Mouse (Mus musculus) embryo, embryonic 11 days (tissue): Measurements from ENCODE around the gene Erc2.

Experiments used
- DNase-seq: peaks from one replicate; pipeline ENCODE4 v3.0.0-alpha.2; 2015

Gene Erc2

GRCm38 (mm10) chr14:28409390-28409789 lies 787.2 kb downstream of the Erc2 start:
- DNase-seq = no peak

GRCm38 (mm10) chr14:28409796-28410347 lies 787.6 kb downstream of the Erc2 start:
- no peak for DNase-seq

- peak; percentile 41 for DNase-seq
These were observed 788.6 kb downstream of the Erc2 start for GRCm38 (mm10) chr14:28410789-28411225.

- no peak for DNase-seq
These were observed 790.2 kb downstream of the Erc2 start for GRCm38 (mm10) chr14:28412252-28412995.

GRCm38 (mm10) chr14:28413516-28413915 lies 791.3 kb downstream of the Erc2 start:
- no peak for DNase-seq

- DNase-seq = peak; percentile 28
These were observed 794.8 kb downstream of the Erc2 start for GRCm38 (mm10) chr14:28417019-28417418.

- DNase-seq = peak; percentile 40
These were observed 796.3 kb downstream of the Erc2 start for GRCm38 (mm10) chr14:28418497-28418896.

- DNase-seq = no peak
These were observed 797.0 kb downstream of the Erc2 start for GRCm38 (mm10) chr14:28419188-28419587.

GRCm38 (mm10) chr14:28420596-28420995 lies 798.4 kb downstream of the Erc2 start:
- no peak for DNase-seq

GRCm38 (mm10) chr14:28426610-28427009 lies 804.4 kb downstream of the Erc2 start:
- DNase-seq = no peak

GRCm38 (mm10) chr14:28431703-28432309 lies 809.6 kb downstream of the Erc2 start:
- no peak for DNase-seq

- DNase-seq = no peak
These were observed 812.8 kb downstream of the Erc2 start for GRCm38 (mm10) chr14:28434996-28435395.

- DNase-seq = peak; percentile 26
These were observed 816.9 kb downstream of the Erc2 start for GRCm38 (mm10) chr14:28439171-28439570.

GRCm38 (mm10) chr14:28441240-28441967 lies 819.2 kb downstream of the Erc2 start:
- DNase-seq = peak; percentile 56

- DNase-seq = no peak
These were observed 821.2 kb downstream of the Erc2 start for GRCm38 (mm10) chr14:28443254-28443944.

GRCm38 (mm10) chr14:28445737-28446136 lies 823.5 kb downstream of the Erc2 start:
- no peak for DNase-seq

GRCm38 (mm10) chr14:28451771-28452170 lies 829.5 kb downstream of the Erc2 start:
- DNase-seq = no peak

GRCm38 (mm10) chr14:28456372-28457076 lies 834.3 kb downstream of the Erc2 start:
- DNase-seq = no peak

- DNase-seq = no peak
These were observed 835.2 kb downstream of the Erc2 start for GRCm38 (mm10) chr14:28457428-28457827.

GRCm38 (mm10) chr14:28467956-28468355 lies 845.7 kb downstream of the Erc2 start:
- no peak for DNase-seq

- peak; percentile 59 for DNase-seq
These were observed 847.5 kb downstream of the Erc2 start for GRCm38 (mm10) chr14:28469696-28470095.

GRCm38 (mm10) chr14:28470212-28470611 lies 848.0 kb downstream of the Erc2 start:
- DNase-seq = no peak
